Mouse (Mus musculus): Measurements from ENCODE around the gene Optn.

DNA sequence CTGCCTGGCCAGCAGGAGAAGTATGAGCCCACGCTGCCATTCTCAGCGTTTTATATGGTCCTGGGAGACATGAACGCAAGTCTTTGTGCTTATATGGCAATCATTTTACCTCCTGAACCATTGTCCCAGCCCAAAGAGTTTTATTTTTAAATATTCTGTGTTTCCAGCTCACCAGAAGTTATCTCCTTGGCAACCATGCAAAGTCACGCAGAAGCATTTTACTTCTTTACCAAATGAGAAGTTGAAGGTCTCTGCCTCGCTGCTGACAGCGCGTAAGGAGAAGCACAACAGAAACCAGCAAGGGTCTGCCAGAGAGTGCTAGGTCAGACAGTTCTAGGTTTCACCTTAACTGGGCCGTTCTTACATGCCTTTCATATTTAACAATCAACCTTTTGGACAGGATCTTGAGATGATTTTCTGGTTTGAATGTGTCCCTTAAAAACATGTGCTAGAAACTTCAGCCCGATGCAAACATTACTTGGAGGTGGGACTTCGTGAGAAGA, 37.9 kb upstream of the Optn start:
- TF ChIP-seq CTCF (IDR thresholded peaks at IDR 0.05; ENCODE audit: low read depth), result no peak
- no peak for TF ChIP-seq EP300 (IDR thresholded peaks at IDR 0.05; ENCODE audit: low read depth)
